ENCODE assay signal across 30 mouse cellular contexts in genomic region chr5:110510357-110510756, GRCm38 (mm10). TPM values are rescaled to one million over a fixed set of nuclear protein-coding genes. Genes with fewer than 3 reads are reported as not detected.
DNase-seq lines count a peak whose midpoint lies in the region; ATAC-seq lines count a peak whose summit lies in the region.
"Had no signal": no experiment of that assay in that cellular context is flagged by ENCODE, and none has a peak within 500 bp of the region (broad histone marks: within the 10 kb centered on the region; RNA-seq: fewer than 3 reads in every experiment).

No protein-coding gene starts in this region.

- no peaks in the 10 kb centered on the region for H3K27me3 ChIP-seq in forebrain, embryonic 14.5 days (replicated peaks; ENCODE audit: control insufficient read depth, insufficient read depth, low read length)
- H3K27me3 ChIP-seq in forebrain, embryonic 15.5 days, result 0 out of 2 replicates have a peak, but pooled peaks cover 2% of the 10 kb centered on the region
- H3K27me3 ChIP-seq in midbrain, embryonic 15.5 days (replicated peaks), result no peaks in the 10 kb centered on the region
- no peaks in the 10 kb centered on the region for H3K27me3 ChIP-seq in midbrain, embryonic 14.5 days (ENCODE audit: control insufficient read depth, insufficient read depth, low read length)
- H3K27me3 ChIP-seq in forebrain, embryonic 16.5 days (replicated peaks; ENCODE audit: control insufficient read depth, insufficient read depth, low read length), result no peaks in the 10 kb centered on the region; the same call in 1 of the 2 replicates
- H3K27me3 ChIP-seq: embryonic facial prominence, embryonic 13.5 days; intestine, embryonic 15.5 days had no signal

- 0 out of 2 replicates have a peak, but pooled peaks have one; percentile 32 for ATAC-seq in forebrain, embryonic 14.5 days
- ATAC-seq in forebrain, embryonic 15.5 days (replicated peaks), result no peak; the same call in 1 of the 2 replicates
- 0 out of 2 replicates have a peak, but pooled peaks have one; percentile 39 for ATAC-seq in midbrain, embryonic 15.5 days (replicated peaks)
- no peak for ATAC-seq in midbrain, embryonic 14.5 days (ENCODE audit: low FRiP score, low TSS enrichment)
- ATAC-seq in forebrain, embryonic 16.5 days, result peak; percentile 64
- ATAC-seq: activated CD4-positive, CD25-positive, alpha-beta regulatory T cell, adult 4 months; CD4-positive, CD25-positive, alpha-beta regulatory T cell, adult 4 months; hindbrain, embryonic 16.5 days; intestine, embryonic 15.5 days had no signal

- H3K4me2 ChIP-seq in forebrain, embryonic 14.5 days (ENCODE audit: low read length), result no peak overlapping the region
- H3K4me2 ChIP-seq in forebrain, embryonic 15.5 days (replicated peaks), result no peak overlapping the region
- no peak overlapping the region for H3K4me2 ChIP-seq in midbrain, embryonic 15.5 days
- no peak overlapping the region for H3K4me2 ChIP-seq in midbrain, embryonic 14.5 days (ENCODE audit: low read length)
- H3K4me2 ChIP-seq in forebrain, embryonic 16.5 days (ENCODE audit: low read length), result no peak overlapping the region
- H3K4me2 ChIP-seq: embryonic facial prominence, embryonic 13.5 days; heart, embryonic 12.5 days; heart, embryonic 15.5 days; hindbrain, embryonic 13.5 days; intestine, embryonic 15.5 days had no signal

- no peak overlapping the region for H3K9ac ChIP-seq in forebrain, embryonic 14.5 days (ENCODE audit: low read length)
- H3K9ac ChIP-seq in forebrain, embryonic 15.5 days (replicated peaks), result no peak overlapping the region
- H3K9ac ChIP-seq in midbrain, embryonic 15.5 days, result no peak overlapping the region
- H3K9ac ChIP-seq in midbrain, embryonic 14.5 days (replicated peaks; ENCODE audit: low read length), result no peak overlapping the region
- no peak overlapping the region for H3K9ac ChIP-seq in forebrain, embryonic 16.5 days (replicated peaks; ENCODE audit: low read depth, low read length)
- H3K9ac ChIP-seq: embryonic facial prominence, embryonic 13.5 days; heart, embryonic 12.5 days; heart, embryonic 15.5 days; hindbrain, embryonic 13.5 days; intestine, embryonic 15.5 days had no signal

- H3K4me1 ChIP-seq in forebrain, embryonic 14.5 days (ENCODE audit: control insufficient read depth, insufficient read depth, low read length), result peaks cover 8% of the 10 kb centered on the region
- H3K4me1 ChIP-seq in forebrain, embryonic 15.5 days, result peaks cover 16% of the 10 kb centered on the region
- 0 out of 2 replicates have a peak, but pooled peaks cover 3% of the 10 kb centered on the region for H3K4me1 ChIP-seq in midbrain, embryonic 15.5 days
- no peaks in the 10 kb centered on the region; the same call in 1 of the 2 replicates for H3K4me1 ChIP-seq in midbrain, embryonic 14.5 days (ENCODE audit: control insufficient read depth, insufficient read depth, low read length)
- peaks cover 7% of the 10 kb centered on the region for H3K4me1 ChIP-seq in forebrain, embryonic 16.5 days (replicated peaks; ENCODE audit: control insufficient read depth, insufficient read depth, low read length)
- H3K4me1 ChIP-seq: embryonic facial prominence, embryonic 13.5 days; intestine, embryonic 15.5 days had no signal

- WGBS in forebrain, embryonic 14.5 days, result 69% methylated on average over 6 of the region's 6 CpGs
- WGBS in forebrain, embryonic 15.5 days, result 62% methylated on average over 6 of the region's 6 CpGs
- WGBS in midbrain, embryonic 15.5 days, result 56% methylated on average over 6 of the region's 6 CpGs
- WGBS in midbrain, embryonic 14.5 days, result 74% methylated on average over 6 of the region's 6 CpGs
- 53% methylated on average over 6 of the region's 6 CpGs for WGBS in forebrain, embryonic 16.5 days

- H3K36me3 ChIP-seq in forebrain, embryonic 14.5 days (ENCODE audit: control insufficient read depth, insufficient read depth, low read length), result no peaks in the 10 kb centered on the region
- H3K36me3 ChIP-seq in forebrain, embryonic 15.5 days, result no peaks in the 10 kb centered on the region
- H3K36me3 ChIP-seq in midbrain, embryonic 15.5 days (replicated peaks), result no peaks in the 10 kb centered on the region
- no peaks in the 10 kb centered on the region for H3K36me3 ChIP-seq in midbrain, embryonic 14.5 days (ENCODE audit: control insufficient read depth, insufficient read depth, low read length)
- no peaks in the 10 kb centered on the region for H3K36me3 ChIP-seq in forebrain, embryonic 16.5 days (ENCODE audit: control insufficient read depth, insufficient read depth)
- H3K36me3 ChIP-seq: embryonic facial prominence, embryonic 10.5 days; embryonic facial prominence, embryonic 13.5 days; heart, embryonic 12.5 days; heart, embryonic 15.5 days; hindbrain, embryonic 10.5 days; hindbrain, embryonic 13.5 days; intestine, embryonic 15.5 days had no signal

- H3K4me3 ChIP-seq in forebrain, embryonic 14.5 days (ENCODE audit: low read depth, low read length), result no peak overlapping the region
- no peak overlapping the region for H3K4me3 ChIP-seq in forebrain, embryonic 15.5 days
- no peak overlapping the region for H3K4me3 ChIP-seq in midbrain, embryonic 15.5 days
- no peak overlapping the region for H3K4me3 ChIP-seq in midbrain, embryonic 14.5 days (replicated peaks; ENCODE audit: low read depth, low read length)
- no peak overlapping the region for H3K4me3 ChIP-seq in forebrain, embryonic 16.5 days (replicated peaks; ENCODE audit: low read length)
- H3K4me3 ChIP-seq: embryonic facial prominence, embryonic 10.5 days; embryonic facial prominence, embryonic 13.5 days; erythroblast, embryonic 14.5 days; gastrocnemius, adult 2 months; heart, embryonic 12.5 days; heart, embryonic 15.5 days; hindbrain, embryonic 10.5 days; hindbrain, embryonic 13.5 days; intestine, embryonic 15.5 days had no signal

- H3K9me3 ChIP-seq in forebrain, embryonic 14.5 days (replicated peaks; ENCODE audit: control insufficient read depth, low read length), result no peaks in the 10 kb centered on the region
- no peaks in the 10 kb centered on the region for H3K9me3 ChIP-seq in forebrain, embryonic 15.5 days
- no peaks in the 10 kb centered on the region for H3K9me3 ChIP-seq in midbrain, embryonic 15.5 days
- no peaks in the 10 kb centered on the region for H3K9me3 ChIP-seq in midbrain, embryonic 14.5 days (ENCODE audit: control insufficient read depth, low read length)
- no peaks in the 10 kb centered on the region for H3K9me3 ChIP-seq in forebrain, embryonic 16.5 days (ENCODE audit: control insufficient read depth, low read length)
- H3K9me3 ChIP-seq: embryonic facial prominence, embryonic 10.5 days; embryonic facial prominence, embryonic 13.5 days; heart, embryonic 12.5 days; heart, embryonic 15.5 days; hindbrain, embryonic 10.5 days; hindbrain, embryonic 13.5 days; intestine, embryonic 15.5 days had no signal

- peak; percentile 39 for DNase-seq in forebrain, embryonic 14.5 days (ENCODE audit: low spot score)
- no peak for DNase-seq in midbrain, embryonic 14.5 days
- DNase-seq in MN1 (ENCODE audit: low spot score), result no peak
- DNase-seq: adrenal gland, adult 8-10 months; adrenal gland, postnatal 36 days; cerebellum, adult 11-12 months; cerebellum, adult 8-10 months; cerebellum, postnatal 10 days; cerebellum, postnatal 36 days; embryo, embryonic 11 days; gastrocnemius, adult 2 months; gastrocnemius, postnatal 14 days; heart, adult 11 months; heart, postnatal 10 days; heart, postnatal 36 days; kidney, adult 11 months had no signal

- H3K27ac ChIP-seq in forebrain, embryonic 14.5 days (ENCODE audit: low read depth, low read length), result no peak overlapping the region
- no peak overlapping the region for H3K27ac ChIP-seq in forebrain, embryonic 15.5 days (replicated peaks)
- no peak overlapping the region for H3K27ac ChIP-seq in midbrain, embryonic 15.5 days
- no peak overlapping the region for H3K27ac ChIP-seq in midbrain, embryonic 14.5 days (replicated peaks; ENCODE audit: low read depth, low read length)
- peak overlapping the region; percentile 31; the same call in 1 of the 2 replicates for H3K27ac ChIP-seq in forebrain, embryonic 16.5 days (ENCODE audit: low read length)
- H3K27ac ChIP-seq: embryonic facial prominence, embryonic 10.5 days; embryonic facial prominence, embryonic 13.5 days; gastrocnemius, adult 2 months; heart, embryonic 15.5 days; hindbrain, embryonic 10.5 days; hindbrain, embryonic 13.5 days; intestine, embryonic 15.5 days had no signal

RNA-seq across cellular contexts. Expression of gene Galnt9, which starts 33.8 kb away (rescaled TPM):
- polyA plus RNA-seq in forebrain, embryonic 14.5 days (2014; fragmentation: Nextera tagmentation; extraction: Ambion mirVana), result 12.1 and 13.3 TPM in 2 replicates
- polyA plus RNA-seq in forebrain, embryonic 15.5 days (2015; fragmentation: Nextera tagmentation; extraction: Ambion mirVana), result 12.8 and 14.2 TPM in 2 replicates
- polyA plus RNA-seq in midbrain, embryonic 15.5 days (2015; fragmentation: Nextera tagmentation; extraction: Ambion mirVana), result 26.7 and 26.8 TPM in 2 replicates
- 19.4 and 23.7 TPM in 2 replicates for polyA plus RNA-seq in midbrain, embryonic 14.5 days (2014; fragmentation: Nextera tagmentation; extraction: Ambion mirVana)
- 13.9 and 15.5 TPM in 2 replicates for polyA plus RNA-seq in forebrain, embryonic 16.5 days (2015; fragmentation: Nextera tagmentation; extraction: Ambion mirVana)
- polyA plus RNA-seq: heart, embryonic 12.5 days had no signal

Comparison
In these comparisons a context has a peak if more than half of its experiments do, and no peak if none do; other contexts are left out.
1. ATAC-seq: peak in forebrain, embryonic 14.5 days (single experiment), midbrain, embryonic 15.5 days (single experiment) and forebrain, embryonic 16.5 days (single experiment); none in forebrain, embryonic 15.5 days (single experiment) and midbrain, embryonic 14.5 days (single experiment).